Mouse (Mus musculus) mature B cell (primary cell): Measurements from ENCODE around the gene Pp2d1.

ENCODE experiments used
- in situ Hi-C: fragments of 300-500 bp; cut with MboI; formaldehyde crosslinking; loops from 2 replicates; pipeline ENCODE4 v1.14.3; 2019

Pp2d1 gene

GRCm38 (mm10) chr17:53480433-53480832 is 58.8 kb downstream of the Pp2d1 start:
- in situ Hi-C loops = loop anchor here (10.0 kb wide), 1 partner anchor 204 kb away; the partner anchor contains the start of gene Sgo1

DNA sequence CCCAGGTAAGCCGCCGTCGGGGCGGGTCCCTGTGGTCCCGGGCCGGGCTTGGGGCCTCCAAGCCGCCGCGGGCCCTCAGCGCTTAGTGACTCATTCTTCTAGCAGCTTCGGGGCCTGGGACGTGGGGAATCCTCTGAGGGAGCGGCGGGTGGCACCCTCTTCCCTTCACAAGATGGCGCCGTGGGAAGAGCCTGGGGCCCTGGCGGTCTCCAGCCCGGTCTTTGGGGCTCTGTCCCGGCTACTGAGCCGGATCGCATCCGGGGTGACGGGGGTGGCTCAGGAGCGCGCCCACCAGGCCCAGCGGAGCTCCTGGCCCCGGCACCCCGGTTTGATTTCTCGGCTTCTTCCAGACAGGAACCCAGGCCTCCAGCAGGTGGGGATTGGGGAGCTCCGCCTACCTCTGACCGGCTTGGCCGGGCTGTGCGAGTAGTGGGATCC is 59.6 kb downstream of the Pp2d1 start:
- in situ Hi-C loops = loop anchor here (10.0 kb wide), 1 partner anchor 205 kb away; the partner anchor contains the start of gene Sgo1

DNA sequence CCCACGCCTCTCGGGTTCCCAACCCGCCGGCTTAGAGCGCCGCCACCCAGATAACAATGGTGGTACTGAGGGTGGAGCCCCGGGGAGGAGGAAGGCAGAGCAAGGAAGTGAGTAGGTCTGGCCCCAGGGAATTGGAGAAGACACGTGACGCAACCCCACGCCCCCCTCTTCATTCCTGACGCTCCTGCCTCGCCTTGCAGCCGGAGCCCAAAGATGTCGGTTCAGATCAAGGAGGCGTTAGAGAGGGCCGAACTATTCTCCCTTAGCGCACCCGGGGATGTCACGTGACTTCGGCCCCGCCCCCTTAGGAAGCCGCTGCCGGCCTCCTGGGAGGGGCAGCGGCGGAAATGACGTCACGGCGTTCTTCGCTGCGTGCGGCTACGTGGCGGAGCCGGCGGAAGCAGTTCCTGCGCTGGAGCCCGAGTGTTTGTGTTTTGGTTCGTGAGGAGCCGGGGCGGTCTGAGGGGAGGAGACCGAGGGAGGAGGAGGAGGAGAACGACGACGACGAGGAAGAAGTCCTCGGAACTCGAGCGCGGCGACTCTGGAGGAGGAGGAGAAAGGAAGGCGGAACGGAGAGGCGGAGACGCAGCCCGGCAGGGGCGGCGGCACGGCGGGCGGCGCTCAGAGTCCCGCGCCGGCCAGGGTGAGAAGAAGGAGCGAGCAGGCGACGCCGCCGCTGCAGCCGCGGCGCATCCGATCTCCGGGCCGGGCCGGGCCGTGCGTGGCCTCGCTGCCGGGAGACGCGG is 60.2 kb downstream of the Pp2d1 start, which contains the start of gene Rab5a:
Gene Rab5a, plus strand, starts transcription at position 377 of the 746 bp plus-strand sequence.
- in situ Hi-C loops = no loop called here

GRCm38 (mm10) chr17:53478066-53478857 is 61.0 kb downstream of the Pp2d1 start:
- in situ Hi-C loops = no loop called here

- in situ Hi-C loops = no loop called here
Measured at GRCm38 (mm10) chr17:53468697-53469096, 70.6 kb downstream of the Pp2d1 start.

GRCm38 (mm10) chr17:53465569-53465968 is 73.7 kb downstream of the Pp2d1 start:
- in situ Hi-C loops = no loop called here

DNA sequence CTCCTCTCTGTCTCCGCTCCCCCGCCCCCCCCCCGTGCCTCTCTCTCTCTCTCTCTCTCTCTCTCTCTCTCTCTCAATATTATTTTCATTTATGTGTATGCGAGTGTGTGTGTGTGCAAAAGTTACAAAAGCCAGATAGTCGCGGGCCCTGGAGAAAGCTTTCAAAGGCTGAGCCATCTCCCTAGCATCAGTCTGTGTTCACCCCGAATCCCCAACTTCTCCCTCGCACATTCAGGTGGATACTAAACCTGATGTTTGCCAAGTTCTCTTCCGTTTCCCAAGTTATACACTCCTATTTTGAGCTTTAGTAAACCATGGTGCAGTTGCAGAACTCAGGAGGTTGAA is 75.8 kb downstream of the Pp2d1 start:
- in situ Hi-C loops = no loop called here

- in situ Hi-C loops = no loop called here
Measured at GRCm38 (mm10) chr17:53462603-53463495, 76.4 kb downstream of the Pp2d1 start, which contains the start of gene Efhb. Efhb (minus strand) TSS chr17:53463321.
